Mouse (Mus musculus): ENCODE measurements at regions not wholly inside any gene's neighbourhood (a gene's known extent, or its start where the extent isn't known, plus 50 kb on each side); places are given as distances from the start of the nearest gene placed in this dataset.

DNA sequence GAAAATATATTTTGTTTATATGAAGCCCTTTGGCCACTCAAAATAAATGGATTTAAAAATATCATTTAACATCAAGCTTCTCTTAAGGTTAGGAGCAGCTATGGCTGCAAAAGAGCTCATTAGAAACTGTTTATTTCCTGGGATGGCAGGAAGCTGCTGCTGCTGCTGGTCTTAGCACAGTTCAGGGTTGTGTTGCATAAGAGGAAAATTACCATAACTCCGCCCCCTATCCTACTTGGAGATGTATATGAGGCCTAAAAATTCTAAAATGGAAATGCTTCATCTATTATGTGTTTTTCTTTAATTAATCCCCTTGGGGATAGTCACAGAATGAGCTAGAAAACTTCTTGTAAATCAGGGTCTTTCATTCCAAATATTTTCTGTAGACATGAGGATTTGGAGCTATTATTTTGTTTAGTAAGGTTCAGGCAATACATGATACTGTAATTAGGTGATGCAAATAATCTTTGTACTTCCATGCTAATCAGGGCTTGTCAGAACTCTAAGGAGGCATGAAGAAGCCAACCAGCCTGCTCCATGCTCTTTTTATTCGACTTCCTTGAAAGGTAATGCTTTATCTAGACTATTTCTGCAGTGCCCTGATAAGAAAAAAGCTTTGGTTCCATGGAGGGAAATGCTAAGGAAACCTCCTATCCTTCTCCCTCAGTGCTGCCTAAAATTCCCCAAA is 85.6 kb upstream of the Abcb5 start:
- Histone ChIP-seq H3K9me3 (ENCODE audit: control insufficient read depth, low read length) (no peaks in the 10 kb centered on the region), H3K4me1 (ENCODE audit: control insufficient read depth, insufficient read depth, low read length) (no peaks in the 10 kb centered on the region), H3K4me2 (replicated peaks; ENCODE audit: low read depth, low read length) (no peak overlapping the region), H3K4me3 (ENCODE audit: low read length) (no peak overlapping the region), H3K27ac (ENCODE audit: low read depth, low read length) (no peak overlapping the region), H3K27me3 (ENCODE audit: control insufficient read depth, insufficient read depth, low read length) (no peaks in the 10 kb centered on the region), H3K36me3 (ENCODE audit: control insufficient read depth, insufficient read depth, low read length) (no peaks in the 10 kb centered on the region), H3K9ac (ENCODE audit: low read depth, low read length) (no peak overlapping the region)
- ATAC-seq (ENCODE audit: low FRiP score, low TSS enrichment): no peak
- WGBS: 62% methylated on average over 2 of the region's 2 CpGs

DNA sequence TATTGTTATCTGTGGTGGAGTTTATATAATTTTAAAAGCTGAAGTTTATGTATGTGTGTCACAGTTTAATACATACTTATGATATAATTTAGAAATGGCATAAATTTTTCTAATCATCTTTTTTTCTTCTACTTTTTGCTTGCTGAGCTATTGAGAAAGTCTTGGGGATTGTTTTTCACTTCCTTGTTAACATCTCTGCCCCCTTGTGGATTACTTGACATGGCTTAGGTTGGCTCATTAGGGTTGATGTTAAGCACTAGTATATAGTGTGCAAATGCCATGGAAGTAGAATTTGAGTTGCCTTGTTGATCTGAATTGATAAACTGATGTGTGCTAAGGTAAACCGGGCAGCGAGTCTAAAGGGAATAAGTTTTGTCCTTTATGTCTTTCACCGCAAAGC is 72.1 kb upstream of the Abcb5 start:
- 97% methylated on average over 3 of the region's 3 CpGs for WGBS
- no peak for ATAC-seq (ENCODE audit: low FRiP score, low TSS enrichment)

DNA sequence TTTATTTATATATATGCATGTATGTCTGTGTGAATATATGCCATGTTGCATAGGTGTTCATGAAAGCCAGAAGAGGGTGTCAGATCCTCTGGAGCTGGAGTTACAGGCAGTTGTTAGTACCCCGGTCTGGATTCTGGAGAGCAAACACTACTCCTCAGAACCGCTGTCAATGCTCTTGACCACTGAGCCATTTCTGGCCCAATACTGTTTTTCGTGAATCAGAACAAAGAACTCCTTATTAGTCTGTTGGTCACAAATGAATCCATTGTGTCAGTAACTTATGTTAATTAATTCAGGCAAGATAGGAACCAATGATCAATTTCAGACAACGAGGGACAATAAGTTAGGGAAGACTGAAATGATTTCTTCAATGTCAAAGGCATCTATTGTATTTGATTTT is 68.6 kb upstream of the Abcb5 start:
- H3K9me3 ChIP-seq (ENCODE audit: control insufficient read depth, low read length): no peaks in the 10 kb centered on the region
- no peak overlapping the region for H3K4me2 ChIP-seq (replicated peaks; ENCODE audit: low read depth, low read length)
- no peak overlapping the region for H3K27ac ChIP-seq (ENCODE audit: low read depth, low read length)
- no peaks in the 10 kb centered on the region for H3K27me3 ChIP-seq (ENCODE audit: control insufficient read depth, insufficient read depth, low read length)
- no peak overlapping the region for H3K9ac ChIP-seq (ENCODE audit: low read depth, low read length)
- H3K4me3 ChIP-seq (ENCODE audit: low read length): no peak overlapping the region
- H3K4me1 ChIP-seq (ENCODE audit: control insufficient read depth, insufficient read depth, low read length): no peaks in the 10 kb centered on the region
- H3K36me3 ChIP-seq (ENCODE audit: control insufficient read depth, insufficient read depth, low read length): no peaks in the 10 kb centered on the region
- no peak for ATAC-seq (ENCODE audit: low FRiP score, low TSS enrichment)
- WGBS: 85% methylated on average over 4 of the region's 4 CpGs

More for the DNA sequence above, 72.1 kb upstream of the Abcb5 start:
- H3K36me3 ChIP-seq (ENCODE audit: control insufficient read depth, insufficient read depth, low read length): no peaks in the 10 kb centered on the region
- H3K9me3 ChIP-seq (ENCODE audit: control insufficient read depth, low read length): no peaks in the 10 kb centered on the region
- no peaks in the 10 kb centered on the region for H3K4me1 ChIP-seq (ENCODE audit: control insufficient read depth, insufficient read depth, low read length)
- H3K27me3 ChIP-seq (ENCODE audit: control insufficient read depth, insufficient read depth, low read length): no peaks in the 10 kb centered on the region
- H3K4me2 ChIP-seq (replicated peaks; ENCODE audit: low read depth, low read length): no peak overlapping the region
- H3K9ac ChIP-seq (ENCODE audit: low read depth, low read length): no peak overlapping the region
- no peak overlapping the region for H3K27ac ChIP-seq (ENCODE audit: low read depth, low read length)
- H3K4me3 ChIP-seq (ENCODE audit: low read length): no peak overlapping the region

DNA sequence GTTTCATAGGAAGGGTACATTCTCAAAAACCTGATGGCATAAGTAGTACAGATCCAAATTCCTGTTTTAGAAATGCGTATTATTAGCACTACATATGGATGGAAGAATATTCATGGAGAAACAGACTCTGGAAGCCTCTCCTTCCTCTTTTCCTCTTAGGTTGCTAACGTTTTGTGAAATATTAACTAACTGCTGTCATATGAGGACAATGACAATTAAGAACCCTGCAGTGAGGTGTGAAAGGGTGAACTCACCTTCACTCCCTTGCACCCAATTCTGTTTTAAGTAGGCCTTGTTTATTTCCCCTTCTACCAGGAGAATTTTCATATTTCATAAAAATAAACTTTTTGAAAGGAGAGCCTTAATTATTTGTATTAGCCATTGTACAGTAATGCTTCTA is 62.5 kb upstream of the Abcb5 start:
- no peak overlapping the region for H3K4me3 ChIP-seq (ENCODE audit: low read length)
- no peaks in the 10 kb centered on the region for H3K36me3 ChIP-seq (ENCODE audit: control insufficient read depth, insufficient read depth, low read length)
- 83% methylated on average over 2 of the region's 2 CpGs for WGBS
- no peaks in the 10 kb centered on the region for H3K9me3 ChIP-seq (ENCODE audit: control insufficient read depth, low read length)
- no peak for ATAC-seq (ENCODE audit: low FRiP score, low TSS enrichment)
- no peak overlapping the region for H3K9ac ChIP-seq (ENCODE audit: low read depth, low read length)
- H3K27ac ChIP-seq (ENCODE audit: low read depth, low read length): no peak overlapping the region
- no peak overlapping the region for H3K4me2 ChIP-seq (replicated peaks; ENCODE audit: low read depth, low read length)
- H3K4me1 ChIP-seq (ENCODE audit: control insufficient read depth, insufficient read depth, low read length): no peaks in the 10 kb centered on the region
- H3K27me3 ChIP-seq (ENCODE audit: control insufficient read depth, insufficient read depth, low read length): no peaks in the 10 kb centered on the region

DNA sequence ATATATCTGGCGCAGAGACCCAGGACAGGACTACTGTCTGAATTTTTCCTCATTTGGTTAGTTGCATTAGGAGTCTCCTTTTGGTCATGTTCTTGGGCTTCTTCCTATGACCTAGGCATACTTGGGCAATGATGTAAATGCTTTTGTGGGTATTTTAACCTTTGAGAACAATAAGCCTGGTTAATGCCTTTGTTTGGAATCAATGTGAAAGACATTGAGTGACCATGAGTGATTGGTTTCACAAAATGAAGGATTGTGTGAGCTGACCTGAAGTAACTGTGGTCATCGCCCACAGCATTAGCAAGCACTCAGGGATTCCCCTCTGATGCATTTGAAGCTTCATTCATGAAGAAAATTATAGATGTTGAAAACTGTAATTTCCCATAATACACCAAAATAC is 61.9 kb upstream of the Abcb5 start:
- H3K4me3 ChIP-seq (ENCODE audit: low read length): no peak overlapping the region
- no peaks in the 10 kb centered on the region for H3K27me3 ChIP-seq (ENCODE audit: control insufficient read depth, insufficient read depth, low read length)
- ATAC-seq (ENCODE audit: low FRiP score, low TSS enrichment): no peak
- no peaks in the 10 kb centered on the region for H3K4me1 ChIP-seq (ENCODE audit: control insufficient read depth, insufficient read depth, low read length)
- H3K4me2 ChIP-seq (replicated peaks; ENCODE audit: low read depth, low read length): no peak overlapping the region
- H3K9ac ChIP-seq (ENCODE audit: low read depth, low read length): no peak overlapping the region
- no peaks in the 10 kb centered on the region for H3K36me3 ChIP-seq (ENCODE audit: control insufficient read depth, insufficient read depth, low read length)
- H3K27ac ChIP-seq (ENCODE audit: low read depth, low read length): no peak overlapping the region
- no peaks in the 10 kb centered on the region for H3K9me3 ChIP-seq (ENCODE audit: control insufficient read depth, low read length)
- WGBS: 91% methylated on average over 2 of the region's 2 CpGs

DNA sequence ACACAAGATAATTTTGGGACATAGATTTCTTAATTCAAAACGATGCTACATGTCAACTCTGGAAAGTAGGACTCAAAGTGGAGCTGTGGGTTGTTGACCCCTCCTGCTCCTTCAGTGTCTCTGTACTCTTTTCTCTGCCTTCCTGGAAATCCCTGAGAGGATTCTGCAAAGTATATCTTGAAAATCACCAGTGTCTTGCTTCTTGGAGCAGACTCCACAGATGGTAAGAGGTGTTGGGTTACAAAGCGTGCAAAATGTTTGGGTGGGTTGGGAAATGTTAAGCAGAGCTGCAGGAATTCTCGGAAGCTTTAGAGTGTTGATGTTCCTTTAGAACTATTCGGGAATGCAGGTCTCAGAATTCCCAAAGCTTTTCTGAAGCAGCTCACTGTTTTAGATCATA is 61.5 kb upstream of the Abcb5 start:
- ATAC-seq (ENCODE audit: low FRiP score, low TSS enrichment): no peak
- Histone ChIP-seq H3K27ac (ENCODE audit: low read depth, low read length) (no peak overlapping the region), H3K36me3 (ENCODE audit: control insufficient read depth, insufficient read depth, low read length) (no peaks in the 10 kb centered on the region), H3K27me3 (ENCODE audit: control insufficient read depth, insufficient read depth, low read length) (no peaks in the 10 kb centered on the region), H3K9ac (ENCODE audit: low read depth, low read length) (no peak overlapping the region), H3K4me3 (ENCODE audit: low read length) (no peak overlapping the region), H3K4me2 (replicated peaks; ENCODE audit: low read depth, low read length) (no peak overlapping the region), H3K4me1 (ENCODE audit: control insufficient read depth, insufficient read depth, low read length) (no peaks in the 10 kb centered on the region), H3K9me3 (ENCODE audit: control insufficient read depth, low read length) (no peaks in the 10 kb centered on the region)
- WGBS: 40% methylated on average over 4 of the region's 4 CpGs

DNA sequence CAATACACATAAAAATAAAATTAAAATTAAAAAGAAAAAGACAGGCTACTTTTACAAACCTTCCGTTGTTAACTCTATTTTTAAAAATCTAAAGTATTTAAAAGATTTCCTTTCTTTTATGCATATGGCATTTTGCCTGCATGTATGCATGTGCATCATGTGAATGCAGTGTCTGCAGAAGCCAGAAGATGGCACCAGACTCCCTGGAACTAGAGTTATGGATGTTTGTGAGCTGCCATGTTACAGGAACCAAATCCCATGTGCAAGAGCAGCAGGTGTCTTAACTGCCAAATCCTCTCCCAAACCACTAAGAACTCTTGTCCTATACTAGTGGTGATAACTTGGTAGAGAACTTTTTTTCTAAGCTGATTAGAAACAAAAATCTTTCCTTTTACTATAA is 60.1 kb upstream of the Abcb5 start:
- no peak overlapping the region for H3K27ac ChIP-seq (ENCODE audit: low read depth, low read length)
- WGBS: 56% methylated on average over 1 of the region's 1 CpGs
- no peak for ATAC-seq (ENCODE audit: low FRiP score, low TSS enrichment)
- no peaks in the 10 kb centered on the region for H3K27me3 ChIP-seq (ENCODE audit: control insufficient read depth, insufficient read depth, low read length)
- no peaks in the 10 kb centered on the region for H3K9me3 ChIP-seq (ENCODE audit: control insufficient read depth, low read length)
- no peak overlapping the region for H3K4me3 ChIP-seq (ENCODE audit: low read length)
- no peaks in the 10 kb centered on the region for H3K36me3 ChIP-seq (ENCODE audit: control insufficient read depth, insufficient read depth, low read length)
- no peaks in the 10 kb centered on the region for H3K4me1 ChIP-seq (ENCODE audit: control insufficient read depth, insufficient read depth, low read length)
- no peak overlapping the region for H3K4me2 ChIP-seq (replicated peaks; ENCODE audit: low read depth, low read length)
- no peak overlapping the region for H3K9ac ChIP-seq (ENCODE audit: low read depth, low read length)

DNA sequence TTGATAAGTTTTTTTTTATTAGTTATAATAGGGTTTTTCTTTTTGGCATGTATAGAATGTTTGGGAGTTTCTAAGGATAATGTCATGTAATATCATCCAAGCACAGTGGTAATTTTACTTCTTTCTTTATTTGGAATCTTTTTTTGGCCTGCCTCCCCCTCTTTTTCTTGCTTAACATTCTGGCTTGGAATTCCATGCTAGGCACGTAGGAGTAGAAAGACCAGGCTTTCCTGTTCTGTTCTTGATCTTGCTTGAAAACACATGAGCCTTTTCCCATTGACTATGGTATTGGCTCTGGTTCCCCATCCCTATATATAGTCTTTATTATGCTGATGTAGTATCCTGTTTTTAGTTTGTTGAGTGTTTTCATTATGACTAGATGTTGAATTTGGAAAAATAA is 57.8 kb upstream of the Abcb5 start:
- no peak overlapping the region for H3K9ac ChIP-seq (ENCODE audit: low read depth, low read length)

More for the DNA sequence above, 57.8 kb upstream of the Abcb5 start:
- Histone ChIP-seq H3K4me2 (replicated peaks; ENCODE audit: low read depth, low read length) (no peak overlapping the region), H3K4me1 (ENCODE audit: control insufficient read depth, insufficient read depth, low read length) (no peaks in the 10 kb centered on the region), H3K36me3 (ENCODE audit: control insufficient read depth, insufficient read depth, low read length) (no peaks in the 10 kb centered on the region), H3K27me3 (ENCODE audit: control insufficient read depth, insufficient read depth, low read length) (no peaks in the 10 kb centered on the region), H3K4me3 (ENCODE audit: low read length) (no peak overlapping the region), H3K9me3 (ENCODE audit: control insufficient read depth, low read length) (no peaks in the 10 kb centered on the region), H3K27ac (ENCODE audit: low read depth, low read length) (no peak overlapping the region)
- 64% methylated on average over 1 of the region's 1 CpGs for WGBS
- ATAC-seq (ENCODE audit: low FRiP score, low TSS enrichment): no peak
